Mouse (Mus musculus): Measurements from ENCODE around the gene Trpv4. TPM values are rescaled to one million over a fixed set of nuclear protein-coding genes. Genes with fewer than 3 reads are reported as not detected.

Gene Trpv4
- polyA plus RNA-seq, 1 experiment from 2014 or later = 0.32 TPM

- Histone ChIP-seq H3K27ac (ENCODE audit: low read depth, low read length) (no peak overlapping the region), H3K4me1 (ENCODE audit: control insufficient read depth, insufficient read depth, low read length) (peaks cover 12% of the 10 kb centered on the region; the same call in 1 of the 2 replicates), H3K4me2 (ENCODE audit: low read depth) (no peak overlapping the region), H3K9ac (ENCODE audit: low read length) (no peak overlapping the region), H3K9me3 (ENCODE audit: control insufficient read depth, low read length) (no peaks in the 10 kb centered on the region), H3K27me3 (ENCODE audit: control insufficient read depth, insufficient read depth, low read length) (no peaks in the 10 kb centered on the region), H3K36me3 (ENCODE audit: control insufficient read depth, insufficient read depth, low read length) (no peaks in the 10 kb centered on the region), H3K4me3 (ENCODE audit: low read depth, low read length) (no peak overlapping the region)
- 36% methylated on average over 11 of the region's 11 CpGs for WGBS
- DNase-seq (ENCODE audit: low spot score) = peak; percentile 52
- ATAC-seq (ENCODE audit: insufficient read depth, low FRiP score, low TSS enrichment) = peak; percentile 73
Observed at GRCm38 (mm10) chr5:114604781-114605290, 53.4 kb downstream of the Trpv4 start.

- Histone ChIP-seq H3K9ac (ENCODE audit: low read length) (no peak overlapping the region), H3K4me3 (ENCODE audit: low read depth, low read length) (no peak overlapping the region), H3K4me1 (ENCODE audit: control insufficient read depth, insufficient read depth, low read length) (peaks cover 12% of the 10 kb centered on the region; the same call in 1 of the 2 replicates), H3K4me2 (ENCODE audit: low read depth) (no peak overlapping the region), H3K36me3 (ENCODE audit: control insufficient read depth, insufficient read depth, low read length) (no peaks in the 10 kb centered on the region), H3K9me3 (ENCODE audit: control insufficient read depth, low read length) (no peaks in the 10 kb centered on the region), H3K27ac (ENCODE audit: low read depth, low read length) (no peak overlapping the region), H3K27me3 (ENCODE audit: control insufficient read depth, insufficient read depth, low read length) (no peaks in the 10 kb centered on the region)
- ATAC-seq (ENCODE audit: insufficient read depth, low FRiP score, low TSS enrichment) (no peak), DNase-seq (ENCODE audit: low spot score) (no peak)
- WGBS = 79% methylated on average over 5 of the region's 5 CpGs
Observed at GRCm38 (mm10) chr5:114603975-114604374, 54.2 kb downstream of the Trpv4 start.

DNA sequence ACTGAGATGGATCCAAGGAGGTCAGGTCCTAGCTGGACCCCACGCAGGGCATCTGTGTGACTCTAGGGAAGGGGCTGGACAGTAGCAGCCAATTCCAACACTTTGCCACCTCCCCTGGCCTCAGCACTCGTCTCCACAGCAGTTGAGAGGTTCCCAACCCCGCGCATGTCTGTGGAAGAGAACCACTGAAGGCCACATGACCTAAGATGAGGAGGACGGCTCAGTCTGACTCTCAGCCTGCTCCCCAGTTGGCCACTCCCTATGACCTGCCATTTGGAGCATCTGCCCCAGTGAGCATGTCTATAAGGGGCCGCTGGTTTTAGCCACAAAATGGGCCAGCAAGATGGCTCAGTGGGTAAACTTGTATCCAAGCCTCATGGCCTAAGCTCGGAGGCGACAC is 56.2 kb downstream of the Trpv4 start:
- H3K9me3 ChIP-seq (ENCODE audit: control insufficient read depth, low read length) = no peaks in the 10 kb centered on the region
- 82% methylated on average over 8 of the region's 8 CpGs for WGBS
- H3K27me3 ChIP-seq (ENCODE audit: control insufficient read depth, insufficient read depth, low read length) = no peaks in the 10 kb centered on the region
- no peak overlapping the region for H3K9ac ChIP-seq (ENCODE audit: low read length)
- H3K4me1 ChIP-seq (ENCODE audit: control insufficient read depth, insufficient read depth, low read length) = 0 out of 2 replicates have a peak, but pooled peaks cover 5% of the 10 kb centered on the region
- no peaks in the 10 kb centered on the region for H3K36me3 ChIP-seq (ENCODE audit: control insufficient read depth, insufficient read depth, low read length)
- ATAC-seq (ENCODE audit: insufficient read depth, low FRiP score, low TSS enrichment) (no peak), DNase-seq (ENCODE audit: low spot score) (no peak)
- H3K27ac ChIP-seq (ENCODE audit: low read depth, low read length) = no peak overlapping the region
- no peak overlapping the region for H3K4me2 ChIP-seq (ENCODE audit: low read depth)
- H3K4me3 ChIP-seq (ENCODE audit: low read depth, low read length) = no peak overlapping the region

DNA sequence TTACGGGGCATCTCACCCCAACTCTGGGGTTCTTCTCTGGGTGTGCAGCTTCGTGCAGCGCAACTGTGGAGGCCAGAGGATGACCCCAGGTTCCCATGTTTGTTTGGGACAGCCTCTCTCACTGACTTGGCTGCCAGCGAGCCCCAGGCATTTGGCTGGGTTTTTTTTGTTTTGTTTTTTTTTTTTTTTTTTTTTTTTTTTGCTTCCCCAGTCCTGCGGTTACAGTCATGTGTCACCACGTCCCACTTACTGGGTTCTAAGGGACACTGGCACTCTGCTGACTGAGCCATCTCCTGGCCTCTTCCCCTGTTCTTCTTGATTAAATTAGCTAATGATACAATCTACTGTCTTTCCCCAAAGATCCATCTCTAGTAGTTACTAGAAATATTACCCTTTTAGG is 60.6 kb downstream of the Trpv4 start:
- Histone ChIP-seq H3K4me3 (ENCODE audit: low read depth, low read length) (no peak overlapping the region), H3K9ac (ENCODE audit: low read length) (no peak overlapping the region), H3K9me3 (ENCODE audit: control insufficient read depth, low read length) (no peaks in the 10 kb centered on the region), H3K4me2 (ENCODE audit: low read depth) (no peak overlapping the region), H3K36me3 (ENCODE audit: control insufficient read depth, insufficient read depth, low read length) (no peaks in the 10 kb centered on the region), H3K27ac (ENCODE audit: low read depth, low read length) (no peak overlapping the region), H3K4me1 (ENCODE audit: control insufficient read depth, insufficient read depth, low read length) (peaks cover 20% of the 10 kb centered on the region), H3K27me3 (ENCODE audit: control insufficient read depth, insufficient read depth, low read length) (no peaks in the 10 kb centered on the region)
- WGBS = 72% methylated on average over 6 of the region's 6 CpGs
- ATAC-seq (ENCODE audit: insufficient read depth, low FRiP score, low TSS enrichment) (no peak), DNase-seq (ENCODE audit: low spot score) (no peak)

DNA sequence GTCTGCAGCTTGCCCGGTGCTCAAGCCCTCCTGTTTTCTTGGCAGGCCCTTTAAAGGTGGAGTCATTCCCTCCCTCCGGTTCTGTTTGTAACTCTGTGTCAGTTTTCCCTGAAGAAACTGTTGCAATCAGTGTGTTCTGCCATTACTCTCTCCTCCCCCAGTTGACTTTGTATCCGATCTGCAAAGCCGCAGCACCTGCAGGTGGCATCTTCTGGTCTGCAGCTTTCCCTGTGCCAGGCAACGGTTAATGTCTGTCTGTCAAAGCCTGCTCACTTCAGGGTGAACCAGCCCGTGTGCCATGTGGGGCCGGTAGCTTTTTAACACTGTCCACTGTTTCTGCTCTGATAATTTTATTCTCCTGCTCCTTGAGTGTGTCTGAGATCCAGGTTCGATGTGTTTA is 61.0 kb downstream of the Trpv4 start:
- no peak overlapping the region for H3K4me2 ChIP-seq (ENCODE audit: low read depth)
- WGBS = 70% methylated on average over 8 of the region's 8 CpGs
- no peaks in the 10 kb centered on the region for H3K9me3 ChIP-seq (ENCODE audit: control insufficient read depth, low read length)
- H3K27me3 ChIP-seq (ENCODE audit: control insufficient read depth, insufficient read depth, low read length) = no peaks in the 10 kb centered on the region
- no peak for ATAC-seq (ENCODE audit: insufficient read depth, low FRiP score, low TSS enrichment)
- H3K4me1 ChIP-seq (ENCODE audit: control insufficient read depth, insufficient read depth, low read length) = peaks cover 24% of the 10 kb centered on the region
- no peak overlapping the region for H3K9ac ChIP-seq (ENCODE audit: low read length)
- 0 out of 2 replicates have a peak overlapping the region, but pooled peaks have one; percentile 20 for H3K27ac ChIP-seq (ENCODE audit: low read depth, low read length)
- no peak for DNase-seq (ENCODE audit: low spot score)
- no peak overlapping the region for H3K4me3 ChIP-seq (ENCODE audit: low read depth, low read length)
- no peaks in the 10 kb centered on the region for H3K36me3 ChIP-seq (ENCODE audit: control insufficient read depth, insufficient read depth, low read length)

GRCm38 (mm10) chr5:114596604-114597003 is 61.6 kb downstream of the Trpv4 start:
- 0 out of 2 replicates have a peak overlapping the region, but pooled peaks have one; percentile 20 for H3K27ac ChIP-seq (ENCODE audit: low read depth, low read length)
- no peak overlapping the region for H3K4me2 ChIP-seq (ENCODE audit: low read depth)
- 22% methylated on average over 10 of the region's 10 CpGs for WGBS
- H3K27me3 ChIP-seq (ENCODE audit: control insufficient read depth, insufficient read depth, low read length) = no peaks in the 10 kb centered on the region
- no peak overlapping the region for H3K9ac ChIP-seq (ENCODE audit: low read length)
- peaks cover 30% of the 10 kb centered on the region for H3K4me1 ChIP-seq (ENCODE audit: control insufficient read depth, insufficient read depth, low read length)
- no peak overlapping the region for H3K4me3 ChIP-seq (ENCODE audit: low read depth, low read length)
- no peaks in the 10 kb centered on the region for H3K9me3 ChIP-seq (ENCODE audit: control insufficient read depth, low read length)
- no peak for DNase-seq (ENCODE audit: low spot score)
- ATAC-seq (ENCODE audit: insufficient read depth, low FRiP score, low TSS enrichment) = no peak
- no peaks in the 10 kb centered on the region for H3K36me3 ChIP-seq (ENCODE audit: control insufficient read depth, insufficient read depth, low read length)

DNA sequence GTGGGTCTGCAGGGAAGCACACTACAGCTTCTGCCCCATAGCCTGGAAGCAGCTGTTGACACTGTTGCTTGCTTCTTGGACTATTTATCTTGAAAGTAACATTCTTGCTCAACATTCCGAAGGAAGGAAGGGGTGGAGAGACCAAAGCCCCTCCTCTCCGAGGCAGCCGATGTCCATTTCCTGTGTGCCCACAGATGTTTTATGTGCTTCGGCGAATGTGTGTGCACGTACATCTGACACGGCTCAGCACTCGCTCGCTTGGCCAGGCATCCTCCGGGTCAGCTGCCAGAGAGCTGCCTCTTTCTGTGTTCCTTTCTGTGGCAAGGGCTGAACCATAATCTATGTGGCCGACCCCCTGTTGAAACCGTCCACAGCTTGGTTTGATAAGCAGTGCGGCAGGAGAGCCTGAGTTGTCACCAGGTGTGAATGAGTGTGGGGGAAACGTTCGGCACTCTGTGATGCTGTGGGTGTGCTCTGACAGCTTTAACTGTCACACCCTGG is 63.4 kb downstream of the Trpv4 start:
- no peak for DNase-seq (ENCODE audit: low spot score)
- Histone ChIP-seq H3K4me2 (ENCODE audit: low read depth) (no peak overlapping the region), H3K27me3 (ENCODE audit: control insufficient read depth, insufficient read depth, low read length) (no peaks in the 10 kb centered on the region), H3K4me3 (ENCODE audit: low read depth, low read length) (no peak overlapping the region), H3K9me3 (ENCODE audit: control insufficient read depth, low read length) (no peaks in the 10 kb centered on the region), H3K36me3 (ENCODE audit: control insufficient read depth, insufficient read depth, low read length) (no peaks in the 10 kb centered on the region), H3K4me1 (ENCODE audit: control insufficient read depth, insufficient read depth, low read length) (peaks cover 46% of the 10 kb centered on the region), H3K27ac (ENCODE audit: low read depth, low read length) (0 out of 2 replicates have a peak overlapping the region, but pooled peaks have one; percentile 34), H3K9ac (ENCODE audit: low read length) (no peak overlapping the region)
- WGBS = 72% methylated on average over 15 of the region's 15 CpGs
- no peak for ATAC-seq (ENCODE audit: insufficient read depth, low FRiP score, low TSS enrichment)

DNA sequence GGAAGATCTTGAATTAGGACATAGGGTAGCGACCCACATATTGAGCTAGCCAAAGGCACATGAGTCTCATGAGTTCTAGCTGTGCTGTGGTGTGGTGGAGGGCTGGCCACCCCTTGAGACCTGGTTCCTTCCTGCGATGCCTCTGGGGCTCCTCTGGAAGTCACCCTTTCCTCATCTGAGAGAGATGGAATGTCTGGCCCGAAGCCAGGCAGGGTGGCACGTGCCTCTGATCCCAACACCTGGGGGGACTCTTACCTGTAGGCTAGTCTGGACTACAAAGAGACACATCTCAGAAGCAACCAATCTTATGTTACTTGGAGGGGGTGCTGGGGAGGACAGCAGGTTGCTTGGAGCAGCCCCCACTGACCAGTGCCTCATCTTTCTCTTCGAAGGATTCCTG is 64.3 kb downstream of the Trpv4 start:
- DNase-seq (ENCODE audit: low spot score) = no peak
- no peaks in the 10 kb centered on the region for H3K27me3 ChIP-seq (ENCODE audit: control insufficient read depth, insufficient read depth, low read length)
- H3K9ac ChIP-seq (ENCODE audit: low read length) = no peak overlapping the region
- H3K4me1 ChIP-seq (ENCODE audit: control insufficient read depth, insufficient read depth, low read length) = peaks cover 54% of the 10 kb centered on the region
- H3K27ac ChIP-seq (ENCODE audit: low read depth, low read length) = no peak overlapping the region
- no peak overlapping the region for H3K4me2 ChIP-seq (ENCODE audit: low read depth)
- ATAC-seq (ENCODE audit: insufficient read depth, low FRiP score, low TSS enrichment) = no peak
- H3K9me3 ChIP-seq (ENCODE audit: control insufficient read depth, low read length) = no peaks in the 10 kb centered on the region
- no peaks in the 10 kb centered on the region for H3K36me3 ChIP-seq (ENCODE audit: control insufficient read depth, insufficient read depth, low read length)
- WGBS = 88% methylated on average over 5 of the region's 5 CpGs
- H3K4me3 ChIP-seq (ENCODE audit: low read depth, low read length) = no peak overlapping the region

GRCm38 (mm10) chr5:114593161-114593821 is 64.9 kb downstream of the Trpv4 start:
- no peak overlapping the region; the same call in 1 of the 2 replicates for H3K27ac ChIP-seq (ENCODE audit: low read depth, low read length)

More at GRCm38 (mm10) chr5:114593161-114593821, 64.9 kb downstream of the Trpv4 start:
- whole genome bisulfite sequencing = 66% methylated on average over 12 of the region's 12 CpGs
- Histone ChIP-seq H3K4me3 (ENCODE audit: low read depth, low read length) (no peak overlapping the region), H3K27me3 (ENCODE audit: control insufficient read depth, insufficient read depth, low read length) (no peaks in the 10 kb centered on the region), H3K4me1 (ENCODE audit: control insufficient read depth, insufficient read depth, low read length) (peaks cover 60% of the 10 kb centered on the region), H3K4me2 (ENCODE audit: low read depth) (no peak overlapping the region), H3K36me3 (ENCODE audit: control insufficient read depth, insufficient read depth, low read length) (no peaks in the 10 kb centered on the region), H3K9ac (ENCODE audit: low read length) (no peak overlapping the region), H3K9me3 (ENCODE audit: control insufficient read depth, low read length) (no peaks in the 10 kb centered on the region)
- ATAC-seq (ENCODE audit: insufficient read depth, low FRiP score, low TSS enrichment) (no peak), DNase-seq (ENCODE audit: low spot score) (no peak)

All from neural tube, embryonic 11.5 days (tissue).